Mouse (Mus musculus) adrenal gland, adult 2 months (tissue): ENCODE measurements around the gene Txndc2. TPM values are rescaled to one million over a fixed set of nuclear protein-coding genes. Genes with fewer than 3 reads are reported as not detected.
"Not testable (repeated sequence)": the region's sequence is repeated elsewhere in the genome, so short reads cannot be mapped to it uniquely, and the experiment has no call there.

Experiments
- DNase-seq: peaks from one replicate; pipeline ENCODE4 v3.0.0; 2021
- polyA plus RNA-seq: library from polyadenylated mRNA; depleted of rRNA; stranded (reverse); fragments of >200 nt; gene quantifications from 2 replicates; pipeline ENCODE4 v1.2.3, GENCODE M21; 2012
- total RNA-seq, 2 experiments: library from RNA; stranded (reverse); gene quantifications; 2 replicates each; pipeline ENCODE4 v1.2.3; 2021

Txndc2 gene
- total and polyA plus RNA-seq, 3 experiments = 0.61 to 40.9 (median 12.8) TPM

GRCm38 (mm10) chr17:65656076-65656475 lies 14.1 kb upstream of the Txndc2 start:
- no peak for DNase-seq

- DNase-seq = no peak
These were observed 13.6 kb upstream of the Txndc2 start for GRCm38 (mm10) chr17:65655608-65656007.

- DNase-seq = no peak
These were observed 8.6 kb upstream of the Txndc2 start for GRCm38 (mm10) chr17:65650598-65650997.

GRCm38 (mm10) chr17:65649175-65649493 lies 7.2 kb upstream of the Txndc2 start:
- DNase-seq = peak; percentile 72

- DNase-seq = peak; percentile 88
These were observed 6.6 kb upstream of the Txndc2 start for GRCm38 (mm10) chr17:65648371-65649174.

GRCm38 (mm10) chr17:65647961-65648360 lies 6.0 kb upstream of the Txndc2 start:
- peak; percentile 17 for DNase-seq

GRCm38 (mm10) chr17:65647226-65647625 lies 5.3 kb upstream of the Txndc2 start:
- peak; percentile 92 for DNase-seq

- DNase-seq = no peak
These were observed 1.6 kb upstream of the Txndc2 start for GRCm38 (mm10) chr17:65643579-65643978.

GRCm38 (mm10) chr17:65643051-65643521 lies 1.1 kb upstream of the Txndc2 start:
- DNase-seq = no peak

- DNase-seq = no peak
These were observed 617 bp upstream of the Txndc2 start for GRCm38 (mm10) chr17:65642578-65642991.

GRCm38 (mm10) chr17:65639144-65639543 lies 2.8 kb downstream of the Txndc2 start:
- DNase-seq = no peak

GRCm38 (mm10) chr17:65635715-65636360 lies 6.1 kb downstream of the Txndc2 start:
- DNase-seq = peak; percentile 52

GRCm38 (mm10) chr17:65629943-65630342 lies 12.0 kb downstream of the Txndc2 start:
- DNase-seq = no peak

GRCm38 (mm10) chr17:65628823-65629532 lies 13.0 kb downstream of the Txndc2 start:
- DNase-seq = not testable (repeated sequence)

- DNase-seq = no peak
These were observed 15.7 kb downstream of the Txndc2 start for GRCm38 (mm10) chr17:65626301-65626700.

- DNase-seq = no peak
These were observed 16.4 kb downstream of the Txndc2 start for GRCm38 (mm10) chr17:65625563-65625962.

- DNase-seq = no peak
These were observed 18.8 kb downstream of the Txndc2 start for GRCm38 (mm10) chr17:65623130-65623529.

- peak; percentile 40 for DNase-seq
These were observed 23.5 kb downstream of the Txndc2 start for GRCm38 (mm10) chr17:65618431-65618830.

- no peak for DNase-seq
These were observed 26.3 kb downstream of the Txndc2 start for GRCm38 (mm10) chr17:65615678-65616077.

GRCm38 (mm10) chr17:65614431-65614830 lies 27.5 kb downstream of the Txndc2 start:
- no peak for DNase-seq

GRCm38 (mm10) chr17:65613463-65614412 lies 28.2 kb downstream of the Txndc2 start, which contains the start of gene Vapa:
TSS of gene Vapa (minus strand) at chr17:65613555.
- DNase-seq = peak; percentile 99

- DNase-seq = no peak
These were observed 28.9 kb downstream of the Txndc2 start for GRCm38 (mm10) chr17:65613142-65613462.
